Mouse (Mus musculus) liver, adult 2 months (tissue): ENCODE measurements around the gene Ubap1. TPM values are rescaled to one million over a fixed set of nuclear protein-coding genes. Genes with fewer than 3 reads are reported as not detected.

ENCODE experiments used
- DNase-seq: peaks from one replicate; pipeline ENCODE4 v3.0.0-alpha.2; 2011; ENCODE audit warnings: low read depth, low spot score; ENCODE audit errors: extremely low read depth
- H3K27ac ChIP-seq: fragments of 200-500 bp; replicated peaks from 2 replicates; pipeline ENCODE4 v1.5.1; 2012; ENCODE audit warnings: low read depth, mild to moderate bottlenecking, control low read depth, inconsistent platforms, low read length; ENCODE audit not compliant: insufficient read depth
- H3K27me3 ChIP-seq: fragments of 200-500 bp; 2 replicates; pipeline ENCODE4 v1.6.1; 2012; ENCODE audit warnings: mild to moderate bottlenecking, moderate library complexity, low read length, inconsistent platforms; ENCODE audit not compliant: control insufficient read depth, insufficient read depth
- H3K36me3 ChIP-seq: fragments of 200-500 bp; 2 replicates; pipeline ENCODE4 v1.6.1; 2012; ENCODE audit warnings: low read length, inconsistent platforms; ENCODE audit not compliant: control insufficient read depth, insufficient read depth
- H3K4me1 ChIP-seq: fragments of 200-500 bp; 2 replicates; pipeline ENCODE4 v1.6.1; 2011; ENCODE audit warnings: low read length; ENCODE audit not compliant: control insufficient read depth, insufficient read depth
- H3K4me3 ChIP-seq: fragments of 200-500 bp; 2 replicates; pipeline ENCODE4 v1.5.1; 2011; ENCODE audit warnings: low read depth, mild to moderate bottlenecking, control low read depth, low read length, moderate library complexity; ENCODE audit not compliant: insufficient read depth
- H3K79me2 ChIP-seq: fragments of 200-500 bp; 2 replicates; pipeline ENCODE4 v1.6.1; 2012; ENCODE audit warnings: inconsistent platforms, mild to moderate bottlenecking, low read length, moderate library complexity; ENCODE audit not compliant: control insufficient read depth, insufficient read depth
- H3K9ac ChIP-seq: fragments of 200-500 bp; 2 replicates; pipeline ENCODE4 v1.6.1; 2012; ENCODE audit warnings: low read depth, mild to moderate bottlenecking, control low read depth, inconsistent platforms, low read length
- CTCF ChIP-seq: fragments of 200-500 bp; IDR thresholded peaks from 2 replicates; pipeline ENCODE4 v1.5.1; 2011; ENCODE audit warnings: low read depth, low read length, control low read depth
- POLR2A ChIP-seq: fragments of 200-500 bp; IDR thresholded peaks from 2 replicates; pipeline ENCODE4 v1.6.1; 2011; ENCODE audit warnings: low read length, control low read depth; ENCODE audit not compliant: insufficient read depth; ENCODE audit errors: extremely low read depth
- WGBS: fragments of 180-500 bp; shearing (Covaris S2); methylation state at CpG from one replicate; pipeline ENCODE4 v1.1.7; 2018; 5-methylcytosine and 5-hydroxymethylcytosine counted together
- polyA plus RNA-seq: library from polyadenylated mRNA; depleted of rRNA; stranded (reverse); fragments of >200 nt; gene quantifications from 2 replicates; pipeline ENCODE4 v1.2.3, GENCODE M21; 2012; rRNA removed
- total RNA-seq: library from RNA; depleted of rRNA; stranded (reverse); fragments of >200 nt; gene quantifications from 2 replicates; pipeline ENCODE4 v1.2.3, GENCODE M21; 2014; rRNA removed

The Ubap1 gene
- total and polyA plus RNA-seq, 2 experiments, result 15.5 to 45.0 TPM

DNA sequence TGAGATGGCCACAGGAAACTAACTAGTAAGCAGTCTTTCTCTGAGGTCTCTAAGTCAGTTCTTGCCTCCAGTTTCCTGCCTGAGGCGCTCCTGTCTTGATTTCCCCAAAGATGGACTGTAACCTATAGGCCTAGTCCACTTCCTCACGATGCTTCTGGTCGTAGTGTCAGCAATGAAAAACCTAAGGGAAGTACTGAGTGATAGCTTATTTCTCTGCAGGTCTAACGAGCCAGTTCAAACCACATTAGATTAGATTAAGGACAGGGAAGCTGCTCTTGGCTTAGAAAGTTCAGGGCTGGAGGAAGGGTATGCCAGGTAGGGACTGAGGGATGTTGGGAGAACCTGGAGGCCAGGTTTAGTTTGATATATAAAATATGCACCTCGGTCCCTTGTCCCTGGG, 52.8 kb downstream of the Ubap1 start:
- 83% methylated on average over 5 of the region's 5 CpGs for WGBS
- H3K9ac ChIP-seq, result no peak overlapping the region
- no peak overlapping the region for H3K4me3 ChIP-seq
- H3K27me3 ChIP-seq, result no peaks in the 10 kb centered on the region
- H3K27ac ChIP-seq, result no peak overlapping the region
- DNase-seq, result no peak
- no peaks in the 10 kb centered on the region; the same call in 1 of the 2 replicates for H3K36me3 ChIP-seq
- TF ChIP-seq POLR2A (no peak), CTCF (no peak)
- no peaks in the 10 kb centered on the region for H3K4me1 ChIP-seq
- H3K79me2 ChIP-seq, result no peaks in the 10 kb centered on the region

DNA sequence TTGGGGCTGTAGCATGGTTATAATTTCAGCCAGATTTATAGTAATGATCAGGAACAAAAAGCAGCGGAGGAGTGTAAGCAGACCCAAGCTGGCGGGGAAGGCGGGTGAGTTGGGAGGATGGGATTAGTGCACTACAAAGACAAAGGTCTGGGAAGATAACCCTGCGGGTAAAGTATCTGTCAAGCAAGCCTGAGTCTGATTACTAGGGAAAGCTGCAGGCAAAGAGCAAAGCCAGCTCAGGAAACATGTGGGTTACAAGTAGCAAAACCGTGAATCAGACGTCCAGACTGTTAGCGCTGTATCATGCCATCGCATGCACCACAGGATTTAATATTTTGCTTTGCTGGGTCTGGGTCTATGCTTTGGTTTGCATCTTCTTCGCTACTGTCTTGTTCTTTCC, 57.8 kb downstream of the Ubap1 start:
- no peak overlapping the region for H3K4me3 ChIP-seq
- 92% methylated on average over 9 of the region's 9 CpGs for WGBS
- TF ChIP-seq POLR2A, result no peak
- no peak for TF ChIP-seq CTCF

DNA sequence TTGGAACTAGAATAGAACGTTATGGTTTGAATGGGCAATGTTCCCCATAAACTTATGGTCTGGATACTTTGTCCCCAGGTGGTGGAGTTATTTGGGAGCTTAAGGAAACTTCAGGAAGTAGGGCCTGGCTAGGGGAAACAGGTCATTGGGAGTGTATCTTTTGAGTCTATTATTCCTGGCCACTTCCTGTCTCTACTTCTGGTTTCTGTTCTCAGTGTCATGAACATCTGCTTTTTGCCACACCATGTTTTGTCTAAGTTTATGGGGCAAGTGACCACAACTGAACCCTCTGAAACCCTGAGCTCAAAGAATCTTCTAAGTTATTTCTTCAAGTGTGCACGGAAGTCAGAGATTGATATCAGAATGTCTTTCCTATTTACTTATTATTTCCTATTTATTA, 58.6 kb downstream of the Ubap1 start:
- Histone ChIP-seq H3K27ac (no peak overlapping the region), H3K36me3 (no peaks in the 10 kb centered on the region; the same call in 1 of the 2 replicates), H3K4me3 (no peak overlapping the region), H3K79me2 (no peaks in the 10 kb centered on the region), H3K9ac (no peak overlapping the region), H3K27me3 (no peaks in the 10 kb centered on the region), H3K4me1 (no peaks in the 10 kb centered on the region)
- 94% methylated on average over 2 of the region's 2 CpGs for WGBS
- DNase-seq, result no peak
- TF ChIP-seq CTCF, result no peak
- TF ChIP-seq POLR2A, result no peak

More for the DNA sequence above, 57.8 kb downstream of the Ubap1 start:
- H3K9ac ChIP-seq, result no peak overlapping the region
- H3K27me3 ChIP-seq, result no peaks in the 10 kb centered on the region
- H3K36me3 ChIP-seq, result no peaks in the 10 kb centered on the region; the same call in 1 of the 2 replicates
- H3K27ac ChIP-seq, result no peak overlapping the region
- H3K79me2 ChIP-seq, result no peaks in the 10 kb centered on the region
- no peak for DNase-seq
- no peaks in the 10 kb centered on the region for H3K4me1 ChIP-seq

DNA sequence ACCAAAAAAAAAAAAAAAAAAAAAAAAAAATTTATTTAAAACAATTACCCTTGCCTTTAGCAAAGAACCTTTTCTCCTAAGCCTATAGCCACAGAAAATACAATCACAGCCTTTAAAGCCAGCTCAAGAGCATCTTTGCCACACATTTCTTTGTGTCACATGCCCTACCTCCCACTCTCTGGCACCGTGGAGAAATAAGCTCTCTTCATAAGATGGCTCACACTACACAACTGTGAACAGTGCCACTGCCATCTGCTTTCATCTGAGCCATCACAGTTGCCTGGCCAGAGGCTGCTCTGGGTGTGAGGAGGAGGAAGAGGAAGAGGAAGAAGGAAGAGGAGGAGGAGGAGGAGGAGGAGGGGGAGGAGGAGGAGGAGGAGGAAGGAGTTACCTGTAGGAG, 60.5 kb downstream of the Ubap1 start:
- Histone ChIP-seq H3K79me2 (no peaks in the 10 kb centered on the region), H3K9ac (no peak overlapping the region), H3K27ac (no peak overlapping the region), H3K4me1 (no peaks in the 10 kb centered on the region), H3K36me3 (no peaks in the 10 kb centered on the region), H3K27me3 (no peaks in the 10 kb centered on the region), H3K4me3 (no peak overlapping the region)
- no peak for TF ChIP-seq CTCF
- no peak for TF ChIP-seq POLR2A
- DNase-seq, result no peak
- WGBS, result 91% methylated on average over 1 of the region's 1 CpGs

DNA sequence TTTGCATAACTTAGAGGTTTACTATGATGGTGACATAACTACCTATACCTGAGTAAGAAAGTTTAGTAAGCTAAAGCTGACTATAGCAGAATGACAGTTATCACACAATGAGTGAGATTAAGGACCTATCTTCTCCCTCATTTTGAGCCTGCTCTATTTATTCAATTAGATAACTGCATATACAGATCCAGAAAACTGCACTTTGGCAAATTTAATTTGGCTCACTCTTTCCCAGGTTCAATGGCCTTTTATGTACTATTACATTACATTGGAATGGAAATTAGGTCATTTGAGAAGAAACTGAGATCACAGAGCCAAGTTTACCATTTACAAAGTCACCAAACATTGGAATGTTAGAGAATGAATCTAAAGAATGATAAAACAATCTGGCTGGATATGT, 68.2 kb downstream of the Ubap1 start:
- Histone ChIP-seq H3K4me3 (no peak overlapping the region), H3K79me2 (no peaks in the 10 kb centered on the region), H3K27ac (no peak overlapping the region), H3K27me3 (no peaks in the 10 kb centered on the region), H3K9ac (no peak overlapping the region), H3K4me1 (no peaks in the 10 kb centered on the region), H3K36me3 (no peaks in the 10 kb centered on the region)
- TF ChIP-seq CTCF, result no peak
- TF ChIP-seq POLR2A, result no peak
- DNase-seq, result peak; percentile 62

DNA sequence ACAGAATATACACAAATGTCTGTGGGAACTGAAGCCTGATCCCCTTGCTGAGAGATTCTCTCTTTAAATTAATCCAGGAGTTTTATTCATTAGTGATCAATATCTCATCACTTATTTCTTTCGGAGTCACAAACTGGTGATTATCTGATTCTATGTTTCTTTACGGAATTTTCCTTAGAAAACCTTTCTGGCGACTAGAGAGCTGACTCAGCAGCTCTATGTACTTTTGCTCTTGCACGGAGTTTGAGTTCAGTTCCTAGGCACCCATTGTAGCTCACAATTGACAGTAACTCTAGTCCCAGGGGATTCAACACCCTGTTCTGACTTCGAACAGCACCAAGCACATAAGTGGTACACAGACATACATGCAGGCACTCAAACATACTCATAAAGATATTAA, 90.1 kb downstream of the Ubap1 start:
- Histone ChIP-seq H3K27ac (no peak overlapping the region), H3K79me2 (no peaks in the 10 kb centered on the region), H3K4me3 (no peak overlapping the region), H3K36me3 (no peaks in the 10 kb centered on the region), H3K27me3 (no peaks in the 10 kb centered on the region), H3K4me1 (no peaks in the 10 kb centered on the region), H3K9ac (no peak overlapping the region)
- no peak for DNase-seq
- WGBS, result 82% methylated on average over 5 of the region's 5 CpGs
- TF ChIP-seq CTCF, result no peak
- TF ChIP-seq POLR2A, result no peak

Other genes with a start within 250 kb of the Ubap1 start
- 6.6 and 7.2 TPM in 2 replicates for gene Nol6, start 224.5 kb upstream of the Ubap1 start, total RNA-seq
- 16.8 and 18.7 TPM in 2 replicates for gene Nol6, start 224.5 kb upstream of the Ubap1 start, polyA plus RNA-seq
- 30.4 and 31.1 TPM in 2 replicates for gene Ube2r2, start 213.3 kb upstream of the Ubap1 start, total RNA-seq
- 40.4 and 50.7 TPM in 2 replicates for gene Ube2r2, start 213.3 kb upstream of the Ubap1 start, polyA plus RNA-seq
- gene Ubap2, start 73.9 kb upstream of the Ubap1 start, total RNA-seq, result 3.0 TPM in 2 replicates
- 19.6 and 23.0 TPM in 2 replicates for gene Ubap2, start 73.9 kb upstream of the Ubap1 start, polyA plus RNA-seq
- gene Dcaf12, start 34.1 kb upstream of the Ubap1 start, total RNA-seq, result 10.2 and 13.4 TPM in 2 replicates
- gene Dcaf12, start 34.1 kb upstream of the Ubap1 start, polyA plus RNA-seq, result 13.1 and 14.8 TPM in 2 replicates
- gene Kif24, start 115.9 kb downstream of the Ubap1 start, total RNA-seq, result 0.37 and 0.94 TPM in 2 replicates
- 0.27 and 0.43 TPM in 2 replicates for gene Kif24, start 115.9 kb downstream of the Ubap1 start, polyA plus RNA-seq
- 33.0 and 33.9 TPM in 2 replicates for gene Nudt2, start 116.2 kb downstream of the Ubap1 start, total RNA-seq
- gene Nudt2, start 116.2 kb downstream of the Ubap1 start, polyA plus RNA-seq, result 18.3 and 18.6 TPM in 2 replicates
- 15.9 and 21.7 TPM in 2 replicates for gene AI464131, start 154.1 kb downstream of the Ubap1 start, total RNA-seq
- 27.9 and 28.9 TPM in 2 replicates for gene AI464131, start 154.1 kb downstream of the Ubap1 start, polyA plus RNA-seq
- gene 1110017D15Rik, start 168.3 kb downstream of the Ubap1 start, total RNA-seq, result not detected in 2 replicates
- 0.24 TPM in 1 of 2 replicates, not detected in the other for gene 1110017D15Rik, start 168.3 kb downstream of the Ubap1 start, polyA plus RNA-seq
- gene Fam219a, start 220.5 kb downstream of the Ubap1 start, total RNA-seq, result 1.5 and 3.2 TPM in 2 replicates
- 4.8 and 6.5 TPM in 2 replicates for gene Fam219a, start 220.5 kb downstream of the Ubap1 start, polyA plus RNA-seq
- 0.18 and 1.2 TPM in 2 replicates for gene Dnaic1, start 220.8 kb downstream of the Ubap1 start, total RNA-seq
- gene Dnaic1, start 220.8 kb downstream of the Ubap1 start, polyA plus RNA-seq, result 0.78 and 2.3 TPM in 2 replicates